Mouse (Mus musculus) frontal cortex, postnatal 36 days (tissue): Measurements from ENCODE around the gene Zfpm1.
A peak's percentile ranks its signal among the peaks of the same experiment; 100 is the strongest.

Source experiments
- DNase-seq, 2 experiments: peaks; one replicate each; pipeline ENCODE4 v3.0.0; 2022; ENCODE audit warnings: low spot score in 2 of 2

The Zfpm1 gene

DNA sequence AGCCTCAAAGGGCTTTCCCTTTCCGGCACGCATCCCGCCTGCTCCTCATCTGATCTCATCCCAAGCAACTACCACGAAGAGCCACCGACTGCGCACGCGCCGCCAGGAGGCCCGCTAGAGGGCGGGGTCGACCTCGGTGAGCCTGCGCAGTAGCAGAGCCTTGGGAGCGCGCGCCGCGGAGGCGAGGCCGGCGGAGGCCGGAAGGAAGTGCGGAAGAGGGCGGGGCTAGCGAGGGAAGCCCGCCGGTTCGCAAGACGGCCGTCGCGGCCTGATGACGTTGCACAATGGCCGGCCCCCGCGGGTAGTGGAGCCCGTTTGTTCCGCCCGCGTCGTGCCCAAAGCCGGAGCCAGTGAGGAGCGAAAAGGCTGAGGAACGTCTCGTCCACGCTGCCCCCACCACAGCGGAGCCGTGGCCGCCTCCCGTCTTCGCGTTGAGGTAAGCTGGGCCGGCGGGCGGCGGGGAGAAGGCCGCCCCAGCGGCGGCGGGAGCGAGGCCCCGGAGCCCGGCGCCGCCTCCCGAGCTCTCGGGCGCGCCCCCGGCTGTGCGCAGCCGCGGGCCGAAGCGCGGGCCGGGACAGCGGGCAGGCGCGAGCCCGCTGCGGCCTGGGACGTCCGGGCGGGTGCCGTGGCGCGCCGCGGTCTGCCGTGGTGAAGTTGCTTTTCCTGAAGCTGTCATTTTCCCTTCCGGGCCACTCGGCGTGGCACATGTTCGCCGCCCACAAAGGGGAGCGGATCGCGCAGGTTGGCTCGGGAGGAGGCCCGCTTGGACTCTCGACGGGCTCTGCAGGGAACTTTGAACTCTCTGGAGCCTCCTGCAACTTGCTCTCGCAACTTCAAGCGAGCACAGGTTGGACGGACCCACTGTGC is 94.7 kb downstream of the Zfpm1 start, which contains the start of gene Zc3h18:
TSS of gene Zc3h18 (plus strand) at position 245 of the 867 bp plus-strand sequence.
- DNase-seq: peak; percentile 99

DNA sequence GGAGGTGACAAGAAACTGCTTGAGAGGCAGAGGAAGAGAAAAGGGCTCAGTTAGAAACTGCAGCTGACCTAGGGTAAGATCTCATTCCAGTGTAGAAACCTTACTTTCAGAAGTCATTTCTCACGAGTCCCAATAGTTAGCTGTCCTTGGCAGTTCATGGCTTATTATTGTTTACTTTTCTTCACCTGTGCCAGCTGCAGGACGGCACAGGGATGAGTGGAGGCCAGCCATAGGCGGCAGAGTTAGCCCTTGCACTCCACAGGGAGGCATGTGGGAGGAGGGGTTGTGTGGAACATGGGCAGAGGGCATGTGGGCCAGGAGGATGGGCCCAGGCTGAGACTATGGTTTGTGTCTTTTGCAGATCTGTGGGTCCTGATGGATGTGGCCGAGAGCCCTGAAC is 101.1 kb downstream of the Zfpm1 start:
- DNase-seq: no peak
